Mouse (Mus musculus): ENCODE measurements around the gene Parvb.

GRCm38 (mm10) chr15:84305333-84305732 is 73.5 kb downstream of the Parvb start:
- TF ChIP-seq ZC3H11A (IDR thresholded peaks at IDR 0.05; ENCODE audit: low read depth, low read length): no peak
- TF ChIP-seq E2F4 (IDR thresholded peaks at IDR 0.05; ENCODE audit: borderline replicate concordance, low read depth, low read length): no peak
- TF ChIP-seq CTCF (IDR thresholded peaks at IDR 0.05 in 2 of 3, conservative IDR thresholded peaks at IDR 0.05 in 1 of 3; ENCODE audit: control insufficient read depth in 1 of 3, insufficient read depth in 1 of 3, low read depth in 2 of 3, low read length in 3 of 3, poor library complexity in 1 of 3, severe bottlenecking in 1 of 3): no peak
- TF ChIP-seq TAL1 (IDR thresholded peaks at IDR 0.05; ENCODE audit: low read length): no peak
- no peak for TF ChIP-seq TBP (IDR thresholded peaks at IDR 0.05; ENCODE audit: low read depth, low read length)
- TF ChIP-seq HCFC1 (IDR thresholded peaks at IDR 0.05; ENCODE audit: low read depth, low read length): no peak
- no peak for TF ChIP-seq GABPA (IDR thresholded peaks at IDR 0.05; ENCODE audit: low read depth, low read length)
- no peak for TF ChIP-seq USF1 (IDR thresholded peaks at IDR 0.05; ENCODE audit: low read depth, low read length)
- no peak for TF ChIP-seq POLR2AphosphoS5 (IDR thresholded peaks at IDR 0.05; ENCODE audit: borderline replicate concordance, low read depth, low read length)
- TF ChIP-seq EP300 (IDR thresholded peaks at IDR 0.05; ENCODE audit: low read depth in 1 of 2, low read length in 2 of 2): no peak; a peak in 1 of 4 replicates
- TF ChIP-seq POLR2A (IDR thresholded peaks at IDR 0.05; ENCODE audit: control insufficient read depth in 1 of 2, insufficient read depth in 1 of 2, low read depth in 1 of 2, low read length in 2 of 2, poor library complexity in 1 of 2): no peak
- no peak for TF ChIP-seq USF2 (IDR thresholded peaks at IDR 0.05; ENCODE audit: borderline replicate concordance in 1 of 2, insufficient read depth in 1 of 2, low read depth in 1 of 2, low read length in 2 of 2)

All from MEL (cell line).